Mouse (Mus musculus): ENCODE results near the gene Ppp1r7. TPM values are rescaled to one million over a fixed set of nuclear protein-coding genes. Genes with fewer than 3 reads are reported as not detected.

Ppp1r7 gene
- polyA plus RNA-seq, 1 experiment from 2014 or later = 47.9 TPM

DNA sequence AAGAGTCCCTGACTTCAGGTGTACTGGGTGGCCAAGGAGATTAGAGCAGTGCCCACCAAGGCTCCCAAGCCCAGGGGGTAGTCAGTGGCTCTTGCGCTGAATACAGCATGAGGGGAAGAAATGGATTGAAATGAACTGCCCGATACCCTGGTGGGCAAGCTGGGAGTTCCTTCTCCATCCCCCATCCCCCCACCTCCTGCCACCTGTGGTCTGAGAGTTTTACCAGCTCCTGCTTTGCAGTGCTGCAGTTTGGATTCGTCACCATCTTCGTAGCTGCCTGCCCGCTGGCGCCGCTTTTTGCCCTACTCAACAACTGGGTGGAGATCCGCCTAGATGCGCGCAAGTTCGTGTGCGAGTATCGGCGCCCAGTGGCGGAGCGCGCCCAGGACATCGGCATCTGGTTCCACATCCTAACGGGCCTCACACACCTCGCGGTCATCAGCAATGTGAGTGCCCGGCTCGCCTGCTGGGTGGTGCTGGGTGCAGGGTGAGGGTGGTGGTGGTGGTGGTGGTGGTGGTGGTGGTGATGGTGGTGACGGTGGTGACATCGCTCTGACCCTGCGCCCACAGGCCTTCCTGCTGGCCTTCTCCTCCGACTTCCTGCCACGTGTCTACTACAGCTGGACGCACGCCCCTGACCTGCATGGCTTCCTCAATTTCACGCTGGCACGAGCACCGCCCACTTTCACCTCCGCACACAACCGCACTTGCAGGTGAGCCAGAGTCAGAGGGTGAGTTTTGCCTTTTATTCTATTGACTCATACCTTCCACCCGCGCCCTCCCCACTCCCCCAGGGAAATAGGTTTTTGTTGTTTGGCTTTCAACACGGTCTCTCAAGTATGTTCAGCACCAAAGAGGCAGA is 58.8 kb downstream of the Ppp1r7 start:
- 0 out of 2 replicates have a peak overlapping the region, but pooled peaks have one; percentile 35 for H3K9ac ChIP-seq (ENCODE audit: low read depth, low read length)
- no peak for TF ChIP-seq CTCF (IDR thresholded peaks at IDR 0.05; ENCODE audit: low read depth)
- peak; percentile 46 for ATAC-seq (replicated peaks; ENCODE audit: low FRiP score, low read depth)
- no peaks in the 10 kb centered on the region for H3K27me3 ChIP-seq (ENCODE audit: insufficient read depth, low read length)
- H3K9me3 ChIP-seq (replicated peaks; ENCODE audit: low read length) = no peaks in the 10 kb centered on the region
- H3K4me3 ChIP-seq (replicated peaks; ENCODE audit: low read depth, low read length) = peak overlapping the region; percentile 20
- H3K36me3 ChIP-seq (ENCODE audit: insufficient read depth, low read length) = peaks cover 6% of the 10 kb centered on the region
- peak overlapping the region; percentile 55 for H3K4me2 ChIP-seq (ENCODE audit: low read length)
- H3K27ac ChIP-seq = no peak overlapping the region
- 0 out of 2 replicates have a peak, but pooled peaks cover 4% of the 10 kb centered on the region for H3K4me1 ChIP-seq (replicated peaks; ENCODE audit: insufficient read depth, low read length)
- peak; percentile 16 for DNase-seq (ENCODE audit: low spot score)
- 15% methylated on average over 38 of the region's 38 CpGs for WGBS

DNA sequence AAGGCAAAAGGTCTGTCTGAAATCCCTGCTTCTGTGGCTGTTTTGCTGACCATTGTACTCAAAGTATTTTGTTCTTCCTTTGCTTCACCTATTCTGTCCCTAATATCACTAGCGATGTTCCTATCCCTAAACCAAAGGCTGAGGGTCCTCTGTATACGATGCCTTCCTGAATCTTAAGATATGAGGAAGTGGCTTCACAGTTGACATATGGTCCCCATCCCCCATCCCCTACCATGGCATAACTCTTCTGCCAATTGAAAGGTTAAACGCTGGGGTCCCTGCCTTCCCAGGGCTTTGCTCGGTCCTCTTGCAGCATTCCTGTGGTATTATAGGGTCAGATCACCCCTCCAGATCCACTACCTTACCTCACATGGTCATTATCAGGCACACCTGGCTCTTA is 60.7 kb downstream of the Ppp1r7 start:
- no peak overlapping the region for H3K4me2 ChIP-seq (ENCODE audit: low read length)
- ATAC-seq (replicated peaks; ENCODE audit: low FRiP score, low read depth) = no peak
- H3K9ac ChIP-seq (ENCODE audit: low read depth, low read length) = no peak overlapping the region
- H3K36me3 ChIP-seq (ENCODE audit: insufficient read depth, low read length) = peaks cover 25% of the 10 kb centered on the region
- no peaks in the 10 kb centered on the region for H3K9me3 ChIP-seq (replicated peaks; ENCODE audit: low read length)
- TF ChIP-seq CTCF (IDR thresholded peaks at IDR 0.05; ENCODE audit: low read depth) = no peak
- H3K27me3 ChIP-seq (ENCODE audit: insufficient read depth, low read length) = no peaks in the 10 kb centered on the region
- no peak for DNase-seq (ENCODE audit: low spot score)
- no peak overlapping the region for H3K4me3 ChIP-seq (replicated peaks; ENCODE audit: low read depth, low read length)
- H3K27ac ChIP-seq = no peak overlapping the region
- 79% methylated on average over 4 of the region's 4 CpGs for WGBS
- 0 out of 2 replicates have a peak, but pooled peaks cover 4% of the 10 kb centered on the region for H3K4me1 ChIP-seq (replicated peaks; ENCODE audit: insufficient read depth, low read length)

Small RNA genes lying within 50 kb of the gene (microRNA-seq; reads per million reads assigned to microRNA genes)
- gene Mir6345 = not detected
- gene Mir6902 = not detected

Other genes starting within 250 kb of the Ppp1r7 start
- 3.7 and 4.8 TPM in 2 replicates for gene Kif1a, start 240.9 kb upstream of the Ppp1r7 start, polyA plus RNA-seq (2015; fragmentation: Nextera tagmentation; extraction: Ambion mirVana)
- 0.24 and 0.33 TPM in 2 replicates for gene Agxt, start 207.6 kb upstream of the Ppp1r7 start, polyA plus RNA-seq (2015; fragmentation: Nextera tagmentation; extraction: Ambion mirVana)
- gene 2310007B03Rik, start 181.9 kb upstream of the Ppp1r7 start, polyA plus RNA-seq (2015; fragmentation: Nextera tagmentation; extraction: Ambion mirVana) = 3.1 and 3.4 TPM in 2 replicates
- 0.06 and 0.14 TPM in 2 replicates for gene Crocc2, start 174.1 kb upstream of the Ppp1r7 start, polyA plus RNA-seq (2015; fragmentation: Nextera tagmentation; extraction: Ambion mirVana)
- 5.1 and 6.1 TPM in 2 replicates for gene Sned1, start 107.0 kb upstream of the Ppp1r7 start, polyA plus RNA-seq (2015; fragmentation: Nextera tagmentation; extraction: Ambion mirVana)
- gene Mterf4, start 36.9 kb upstream of the Ppp1r7 start, polyA plus RNA-seq (2015; fragmentation: Nextera tagmentation; extraction: Ambion mirVana) = 20.1 and 22.2 TPM in 2 replicates
- gene Pask, start 628 bp downstream of the Ppp1r7 start, polyA plus RNA-seq (2015; fragmentation: Nextera tagmentation; extraction: Ambion mirVana) = 6.0 and 7.2 TPM in 2 replicates
- gene Ano7, start 31.1 kb downstream of the Ppp1r7 start, polyA plus RNA-seq (2015; fragmentation: Nextera tagmentation; extraction: Ambion mirVana) = 0.26 and 0.31 TPM in 2 replicates
- gene Hdlbp, start 136.0 kb downstream of the Ppp1r7 start, polyA plus RNA-seq (2015; fragmentation: Nextera tagmentation; extraction: Ambion mirVana) = 151 and 160 TPM in 2 replicates
- 8.0 and 9.1 TPM in 2 replicates for gene Farp2, start 169.2 kb downstream of the Ppp1r7 start, polyA plus RNA-seq (2015; fragmentation: Nextera tagmentation; extraction: Ambion mirVana)

Measured in kidney, postnatal 0 days (tissue).